ENCODE assay signal across 18 mouse cellular contexts in genomic region chr2:16518148-16518547, GRCm38 (mm10).
"Had no signal": no experiment of that assay in that cellular context is flagged by ENCODE, and none has a peak within 500 bp of the region (broad histone marks: within the 10 kb centered on the region; RNA-seq: fewer than 3 reads in every experiment).

No protein-coding gene starts in this region.

- H3K4me1 ChIP-seq: limb, embryonic 12.5 days; liver, embryonic 13.5 days; lung, embryonic 15.5 days; midbrain, embryonic 15.5 days; stomach, embryonic 15.5 days had no signal

- ATAC-seq: liver, postnatal 0 days; midbrain, embryonic 15.5 days had no signal

- H3K27ac ChIP-seq: layer of hippocampus, adult 2 months; limb, embryonic 12.5 days; liver, embryonic 13.5 days; lung, embryonic 15.5 days; macrophage; midbrain, embryonic 15.5 days; neural tube, embryonic 13.5 days; stomach, embryonic 15.5 days had no signal

- H3K4me2 ChIP-seq: limb, embryonic 12.5 days; liver, embryonic 13.5 days; lung, embryonic 15.5 days; midbrain, embryonic 15.5 days; neural tube, embryonic 13.5 days; stomach, embryonic 15.5 days had no signal

- H3K27me3 ChIP-seq: limb, embryonic 12.5 days; liver, embryonic 13.5 days; lung, embryonic 15.5 days; megakaryocyte, embryonic 14.5 days; midbrain, embryonic 15.5 days; neural tube, embryonic 13.5 days; stomach, embryonic 15.5 days had no signal

- H3K9me3 ChIP-seq: limb, embryonic 12.5 days; liver, embryonic 13.5 days; lung, embryonic 15.5 days; megakaryocyte, embryonic 14.5 days; midbrain, embryonic 15.5 days; neural tube, embryonic 13.5 days; stomach, embryonic 15.5 days had no signal

- H3K36me3 ChIP-seq: limb, embryonic 12.5 days; liver, embryonic 13.5 days; lung, embryonic 15.5 days; midbrain, embryonic 15.5 days; neural tube, embryonic 13.5 days; stomach, embryonic 15.5 days had no signal

- DNase-seq: kidney, adult 9 months; kidney, postnatal 10 days; kidney, postnatal 4 days; liver; liver, embryonic 13.5 days; liver, postnatal 0 days; lung, postnatal 14 days; right cerebral cortex, postnatal 14 days; thymus, adult 2 months; thymus, postnatal 25 days had no signal

- H3K4me3 ChIP-seq: layer of hippocampus, adult 2 months; limb, embryonic 12.5 days; liver, embryonic 13.5 days; lung, embryonic 15.5 days; megakaryocyte, embryonic 14.5 days; midbrain, embryonic 15.5 days; neural tube, embryonic 13.5 days; stomach, embryonic 15.5 days had no signal

- H3K9ac ChIP-seq: limb, embryonic 12.5 days; liver, embryonic 13.5 days; liver, postnatal 0 days; lung, embryonic 15.5 days; midbrain, embryonic 15.5 days; neural tube, embryonic 13.5 days; stomach, embryonic 15.5 days had no signal
